Mouse (Mus musculus): Measurements from ENCODE around the gene Hip1. TPM values are rescaled to one million over a fixed set of nuclear protein-coding genes. Genes with fewer than 3 reads are reported as not detected.
"Not testable (repeated sequence)": the region's sequence is repeated elsewhere in the genome, so short reads cannot be mapped to it uniquely, and the experiment has no call there.

The Hip1 gene
- polyA plus RNA-seq, 1 experiment from 2014 or later: 24.9 TPM

GRCm38 (mm10) chr5:135489695-135490294, 55.1 kb downstream of the Hip1 start:
- Histone ChIP-seq H3K36me3 (no peaks in the 10 kb centered on the region), H3K4me1 (peaks cover 39% of the 10 kb centered on the region), H3K27me3 (replicated peaks) (no peaks in the 10 kb centered on the region), H3K9me3 (no peaks in the 10 kb centered on the region), H3K4me3 (peak overlapping the region; percentile 78), H3K27ac (replicated peaks) (peak overlapping the region; percentile 87), H3K9ac (peak overlapping the region; percentile 90), H3K4me2 (peak overlapping the region; percentile 92)
- 0 out of 2 replicates have a peak, but pooled peaks have one; percentile 9 for ATAC-seq (ENCODE audit: extremely low read depth, insufficient number of reproducible peaks, low FRiP score, low TSS enrichment)
- WGBS: 6% methylated on average over 13 of the region's 14 CpGs

GRCm38 (mm10) chr5:135488881-135489694, 55.8 kb downstream of the Hip1 start:
- WGBS: under 1% methylated on average over 41 of the region's 59 CpGs
- peak overlapping the region; percentile 87 for H3K27ac ChIP-seq (replicated peaks)
- peak; percentile 33; the same call in 1 of the 2 replicates for ATAC-seq (ENCODE audit: extremely low read depth, insufficient number of reproducible peaks, low FRiP score, low TSS enrichment)
- H3K9ac ChIP-seq: peak overlapping the region; percentile 90
- H3K4me3 ChIP-seq: peak overlapping the region; percentile 78
- peaks cover 39% of the 10 kb centered on the region for H3K4me1 ChIP-seq
- H3K4me2 ChIP-seq: peak overlapping the region; percentile 92
- H3K9me3 ChIP-seq: no peaks in the 10 kb centered on the region
- no peaks in the 10 kb centered on the region for H3K27me3 ChIP-seq (replicated peaks)
- H3K36me3 ChIP-seq: no peaks in the 10 kb centered on the region; the same call in 1 of the 2 replicates

GRCm38 (mm10) chr5:135488222-135488880, 56.6 kb downstream of the Hip1 start:
- Histone ChIP-seq H3K4me1 (peaks cover 39% of the 10 kb centered on the region), H3K27me3 (replicated peaks) (no peaks in the 10 kb centered on the region), H3K27ac (replicated peaks) (peak overlapping the region; percentile 87), H3K4me3 (peak overlapping the region; percentile 78), H3K9ac (peak overlapping the region; percentile 90), H3K4me2 (peak overlapping the region; percentile 92), H3K36me3 (no peaks in the 10 kb centered on the region; the same call in 1 of the 2 replicates), H3K9me3 (no peaks in the 10 kb centered on the region)
- 0 out of 2 replicates have a peak, but pooled peaks have one; percentile 6 for ATAC-seq (ENCODE audit: extremely low read depth, insufficient number of reproducible peaks, low FRiP score, low TSS enrichment)
- 1% methylated on average over 19 of the region's 19 CpGs for WGBS

GRCm38 (mm10) chr5:135485289-135485688, 59.6 kb downstream of the Hip1 start:
- H3K4me3 ChIP-seq: no peak overlapping the region
- WGBS: 73% methylated on average over 3 of the region's 3 CpGs
- H3K9ac ChIP-seq: no peak overlapping the region
- H3K27ac ChIP-seq (replicated peaks): no peak overlapping the region
- H3K27me3 ChIP-seq (replicated peaks): no peaks in the 10 kb centered on the region
- ATAC-seq (ENCODE audit: extremely low read depth, insufficient number of reproducible peaks, low FRiP score, low TSS enrichment): no peak
- H3K4me2 ChIP-seq: no peak overlapping the region
- peaks cover 21% of the 10 kb centered on the region for H3K36me3 ChIP-seq
- no peaks in the 10 kb centered on the region for H3K9me3 ChIP-seq
- peaks cover 39% of the 10 kb centered on the region for H3K4me1 ChIP-seq

GRCm38 (mm10) chr5:135483865-135484264, 61.1 kb downstream of the Hip1 start:
- ATAC-seq (ENCODE audit: extremely low read depth, insufficient number of reproducible peaks, low FRiP score, low TSS enrichment); H3K9ac ChIP-seq; H3K27me3 ChIP-seq (replicated peaks); H3K4me3 ChIP-seq; H3K9me3 ChIP-seq; H3K27ac ChIP-seq (replicated peaks); H3K4me2 ChIP-seq: not testable (repeated sequence)
- H3K36me3 ChIP-seq: peaks cover 21% of the 10 kb centered on the region
- 76% methylated on average over 6 of the region's 6 CpGs for WGBS
- H3K4me1 ChIP-seq: peaks cover 40% of the 10 kb centered on the region

- WGBS: 77% methylated on average over 12 of the region's 12 CpGs
- Histone ChIP-seq H3K27me3 (replicated peaks) (no peaks in the 10 kb centered on the region), H3K4me3 (no peak overlapping the region), H3K27ac (replicated peaks) (no peak overlapping the region), H3K4me2 (no peak overlapping the region), H3K9ac (no peak overlapping the region), H3K36me3 (peaks cover 36% of the 10 kb centered on the region), H3K9me3 (no peaks in the 10 kb centered on the region), H3K4me1 (peaks cover 11% of the 10 kb centered on the region; the same call in 1 of the 2 replicates)
- ATAC-seq (ENCODE audit: extremely low read depth, insufficient number of reproducible peaks, low FRiP score, low TSS enrichment): no peak
These were observed 65.9 kb downstream of the Hip1 start for GRCm38 (mm10) chr5:135478877-135479600.

- H3K36me3 ChIP-seq: peaks cover 21% of the 10 kb centered on the region
- no peak overlapping the region for H3K4me3 ChIP-seq
- no peaks in the 10 kb centered on the region for H3K27me3 ChIP-seq (replicated peaks)
- H3K9me3 ChIP-seq: no peaks in the 10 kb centered on the region
- ATAC-seq (ENCODE audit: extremely low read depth, insufficient number of reproducible peaks, low FRiP score, low TSS enrichment): no peak
- no peak overlapping the region for H3K9ac ChIP-seq
- peaks cover 11% of the 10 kb centered on the region; the same call in 1 of the 2 replicates for H3K4me1 ChIP-seq
- no peak overlapping the region for H3K4me2 ChIP-seq
- WGBS: 73% methylated on average over 5 of the region's 5 CpGs
- H3K27ac ChIP-seq (replicated peaks): no peak overlapping the region
These were observed 68.7 kb downstream of the Hip1 start for GRCm38 (mm10) chr5:135476199-135476598.

GRCm38 (mm10) chr5:135472405-135472804, 72.5 kb downstream of the Hip1 start:
- no peak overlapping the region for H3K27ac ChIP-seq (replicated peaks)
- H3K4me2 ChIP-seq: no peak overlapping the region
- H3K36me3 ChIP-seq: peaks cover 23% of the 10 kb centered on the region
- WGBS: 77% methylated on average over 6 of the region's 6 CpGs
- H3K4me3 ChIP-seq: no peak overlapping the region
- ATAC-seq (ENCODE audit: extremely low read depth, insufficient number of reproducible peaks, low FRiP score, low TSS enrichment): no peak
- H3K27me3 ChIP-seq (replicated peaks): no peaks in the 10 kb centered on the region
- H3K4me1 ChIP-seq: peaks cover 4% of the 10 kb centered on the region; the same call in 1 of the 2 replicates
- no peak overlapping the region for H3K9ac ChIP-seq
- no peaks in the 10 kb centered on the region for H3K9me3 ChIP-seq

- ATAC-seq (ENCODE audit: extremely low read depth, insufficient number of reproducible peaks, low FRiP score, low TSS enrichment): no peak
- Histone ChIP-seq H3K9me3 (no peaks in the 10 kb centered on the region), H3K4me1 (peaks cover 2% of the 10 kb centered on the region; the same call in 1 of the 2 replicates), H3K4me3 (no peak overlapping the region), H3K27ac (replicated peaks) (no peak overlapping the region), H3K4me2 (no peak overlapping the region), H3K36me3 (peaks cover 29% of the 10 kb centered on the region), H3K27me3 (replicated peaks) (no peaks in the 10 kb centered on the region), H3K9ac (no peak overlapping the region)
- WGBS: 94% methylated on average over 4 of the region's 4 CpGs
These were observed 73.2 kb downstream of the Hip1 start for GRCm38 (mm10) chr5:135471747-135472146.

GRCm38 (mm10) chr5:135468280-135468679, 76.6 kb downstream of the Hip1 start:
- no peak overlapping the region for H3K4me2 ChIP-seq
- H3K27ac ChIP-seq (replicated peaks): no peak overlapping the region
- 86% methylated on average over 6 of the region's 6 CpGs for WGBS
- H3K9ac ChIP-seq: no peak overlapping the region
- no peak for ATAC-seq (ENCODE audit: extremely low read depth, insufficient number of reproducible peaks, low FRiP score, low TSS enrichment)
- H3K27me3 ChIP-seq (replicated peaks): no peaks in the 10 kb centered on the region
- peaks cover 12% of the 10 kb centered on the region for H3K4me1 ChIP-seq
- no peaks in the 10 kb centered on the region for H3K9me3 ChIP-seq
- peaks cover 19% of the 10 kb centered on the region for H3K36me3 ChIP-seq
- H3K4me3 ChIP-seq: no peak overlapping the region
